Mouse (Mus musculus): Measurements from ENCODE around the gene Thrb.

DNA sequence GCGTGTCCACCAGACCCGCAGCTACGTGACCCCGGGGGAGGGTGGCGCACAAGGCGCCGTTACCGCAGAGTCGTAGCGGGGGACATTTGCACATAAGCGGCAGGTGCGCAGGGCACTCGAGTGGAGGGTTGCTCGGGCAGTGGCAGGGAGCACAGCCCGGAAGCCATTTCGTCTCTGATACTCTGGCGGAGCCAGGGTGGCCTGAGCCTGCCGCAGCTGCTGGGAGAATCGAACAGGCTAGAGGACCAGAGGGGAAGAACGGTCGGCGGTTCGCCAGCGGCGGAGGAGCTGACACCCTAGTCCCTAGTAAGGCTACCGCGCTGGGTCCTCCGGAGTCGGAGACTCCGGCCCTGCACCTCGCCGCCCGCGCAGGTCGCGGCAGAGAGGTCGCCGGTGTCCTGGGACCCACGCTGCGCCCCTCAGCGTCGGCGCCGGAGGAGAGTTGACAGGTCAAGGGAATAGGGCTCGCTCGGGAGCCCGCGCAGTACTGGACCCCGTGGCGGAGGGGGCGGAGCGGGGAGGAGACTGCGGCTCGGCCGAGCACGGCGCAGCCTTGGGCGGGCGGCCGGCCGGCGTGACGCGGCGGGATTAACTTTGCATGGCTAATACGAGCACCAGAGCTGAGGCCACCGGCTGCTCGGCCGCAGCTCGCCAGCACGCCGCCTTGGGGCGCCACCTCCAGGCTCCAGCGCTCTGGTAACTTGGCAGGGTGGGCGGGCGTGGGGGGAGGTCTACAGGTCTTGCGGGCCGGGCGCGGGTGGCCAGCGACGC, 453 bp downstream of the Thrb start:
- TF ChIP-seq CTCF (IDR thresholded peaks at IDR 0.05; ENCODE audit: low read depth) (0 out of 2 replicates have a peak, but pooled peaks have one; percentile 14), EP300 (IDR thresholded peaks at IDR 0.05; ENCODE audit: low read depth) (no peak)

All from liver, embryonic 14.5 days (tissue).